Mouse (Mus musculus): ENCODE measurements at regions not wholly inside any gene's neighbourhood (a gene's known extent, or its start where the extent isn't known, plus 50 kb on each side); places are given as distances from the start of the nearest gene placed in this dataset.

DNA sequence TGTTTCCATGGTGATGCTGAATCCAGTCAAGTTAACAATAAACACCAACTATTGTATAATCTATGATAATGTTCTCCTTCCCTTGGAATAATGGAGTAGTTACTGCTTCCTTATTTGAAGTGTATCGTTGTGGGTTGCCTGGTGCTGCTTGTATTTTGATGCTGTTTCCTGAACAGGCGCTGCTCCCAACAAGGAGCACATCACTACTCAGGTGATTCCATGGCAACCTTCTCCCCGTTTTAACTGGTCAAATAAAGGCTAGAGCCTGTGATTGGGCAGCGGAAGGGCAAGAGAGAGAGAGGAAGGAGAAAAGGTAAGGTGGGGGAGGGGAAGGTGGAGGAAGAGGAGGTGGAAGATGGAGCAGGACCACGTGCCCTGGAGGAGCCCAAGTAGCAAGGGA lies 116.3 kb downstream of the Mterf1b start:
- WGBS, result 83% methylated on average over 5 of the region's 5 CpGs
- Histone ChIP-seq H3K9me3 (ENCODE audit: low read length) (no peaks in the 10 kb centered on the region), H3K27me3 (ENCODE audit: insufficient read depth, low read length) (no peaks in the 10 kb centered on the region), H3K27ac (ENCODE audit: low read length) (no peak overlapping the region), H3K9ac (replicated peaks; ENCODE audit: low read length) (no peak overlapping the region), H3K4me2 (replicated peaks; ENCODE audit: low read depth, low read length) (no peak overlapping the region), H3K4me3 (ENCODE audit: low read length) (no peak overlapping the region), H3K36me3 (ENCODE audit: insufficient read depth, low read length) (no peaks in the 10 kb centered on the region), H3K4me1 (ENCODE audit: insufficient read depth, low read length) (no peaks in the 10 kb centered on the region)
- no peak for ATAC-seq (ENCODE audit: low FRiP score, low TSS enrichment)

DNA sequence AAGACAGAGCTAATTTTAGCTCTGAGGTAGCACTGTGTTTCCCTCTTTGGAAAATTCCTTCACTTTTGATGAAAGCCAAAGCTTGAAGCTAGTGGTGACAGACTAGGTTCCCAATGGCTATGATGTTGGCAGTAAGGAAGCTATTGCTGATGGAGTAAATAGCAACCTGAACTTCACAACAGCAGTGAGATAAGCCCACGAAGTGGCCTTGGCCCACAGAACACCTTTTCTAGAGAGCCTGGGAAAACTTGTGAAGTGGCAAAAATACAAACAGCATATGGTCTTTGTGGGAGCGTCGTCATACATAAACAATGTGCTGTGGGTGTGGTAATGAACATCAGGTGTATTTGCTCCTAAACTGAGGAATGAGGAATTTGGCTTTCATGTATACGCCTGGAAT lies 119.0 kb downstream of the Mterf1b start:
- Histone ChIP-seq H3K4me3 (ENCODE audit: low read length) (no peak overlapping the region), H3K4me1 (ENCODE audit: insufficient read depth, low read length) (no peaks in the 10 kb centered on the region), H3K36me3 (ENCODE audit: insufficient read depth, low read length) (no peaks in the 10 kb centered on the region), H3K27me3 (ENCODE audit: insufficient read depth, low read length) (no peaks in the 10 kb centered on the region), H3K27ac (ENCODE audit: low read length) (no peak overlapping the region), H3K9me3 (ENCODE audit: low read length) (no peaks in the 10 kb centered on the region), H3K9ac (replicated peaks; ENCODE audit: low read length) (no peak overlapping the region), H3K4me2 (replicated peaks; ENCODE audit: low read depth, low read length) (no peak overlapping the region)
- ATAC-seq (ENCODE audit: low FRiP score, low TSS enrichment), result no peak
- WGBS, result 78% methylated on average over 4 of the region's 4 CpGs

DNA sequence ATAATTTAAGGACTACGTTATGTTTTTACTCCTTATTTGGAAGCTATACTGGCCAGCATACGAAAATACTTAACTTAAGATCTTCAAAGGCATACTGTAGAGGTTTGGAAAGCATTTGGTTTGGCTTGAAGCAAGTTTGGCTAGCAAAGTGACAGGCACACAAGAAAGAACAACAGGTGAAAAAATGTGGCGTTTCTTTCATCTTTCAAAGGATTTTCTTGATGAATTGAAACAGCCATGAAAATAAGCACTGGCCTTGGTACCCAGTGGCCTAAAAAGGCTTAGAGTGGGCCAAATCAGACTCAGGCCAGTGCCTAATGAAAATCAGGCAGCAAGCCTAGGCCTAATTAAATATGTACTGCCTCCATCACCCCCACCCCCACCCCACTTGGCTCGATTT lies 119.4 kb downstream of the Mterf1b start:
- Histone ChIP-seq H3K36me3 (ENCODE audit: insufficient read depth, low read length) (no peaks in the 10 kb centered on the region), H3K27me3 (ENCODE audit: insufficient read depth, low read length) (no peaks in the 10 kb centered on the region), H3K9me3 (ENCODE audit: low read length) (no peaks in the 10 kb centered on the region), H3K9ac (replicated peaks; ENCODE audit: low read length) (no peak overlapping the region), H3K4me1 (ENCODE audit: insufficient read depth, low read length) (no peaks in the 10 kb centered on the region), H3K4me2 (replicated peaks; ENCODE audit: low read depth, low read length) (no peak overlapping the region), H3K27ac (ENCODE audit: low read length) (no peak overlapping the region), H3K4me3 (ENCODE audit: low read length) (no peak overlapping the region)
- no peak for ATAC-seq (ENCODE audit: low FRiP score, low TSS enrichment)
- WGBS, result 73% methylated on average over 4 of the region's 4 CpGs

DNA sequence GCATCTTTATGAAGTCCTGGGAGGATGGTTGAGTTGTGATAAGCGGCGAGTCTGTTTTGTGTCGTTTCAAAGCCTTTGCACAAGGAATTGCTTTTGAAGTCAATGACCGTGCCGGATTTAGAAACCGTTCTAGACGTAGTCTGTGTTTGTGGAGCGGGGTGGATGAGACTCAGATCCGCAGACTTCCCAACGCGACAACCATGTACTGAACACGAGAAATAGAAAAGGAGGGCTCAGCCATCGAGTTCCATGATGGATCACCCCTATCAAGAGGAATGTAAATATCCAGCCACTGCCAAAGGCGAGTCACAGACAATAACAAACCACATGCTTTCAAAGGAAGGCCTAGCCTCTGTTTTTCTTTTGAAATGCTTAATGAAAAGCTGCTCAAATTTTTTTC lies 120.5 kb downstream of the Mterf1b start:
- H3K9me3 ChIP-seq (ENCODE audit: low read length), result no peaks in the 10 kb centered on the region
- no peak overlapping the region for H3K4me3 ChIP-seq (ENCODE audit: low read length)
- no peaks in the 10 kb centered on the region for H3K4me1 ChIP-seq (ENCODE audit: insufficient read depth, low read length)
- no peaks in the 10 kb centered on the region for H3K36me3 ChIP-seq (ENCODE audit: insufficient read depth, low read length)
- H3K27me3 ChIP-seq (ENCODE audit: insufficient read depth, low read length), result no peaks in the 10 kb centered on the region
- no peak overlapping the region for H3K9ac ChIP-seq (replicated peaks; ENCODE audit: low read length)
- no peak overlapping the region; the same call in 1 of the 2 replicates for H3K4me2 ChIP-seq (replicated peaks; ENCODE audit: low read depth, low read length)
- ATAC-seq (ENCODE audit: low FRiP score, low TSS enrichment), result no peak
- 58% methylated on average over 14 of the region's 14 CpGs for WGBS
- H3K27ac ChIP-seq (ENCODE audit: low read length), result 0 out of 2 replicates have a peak overlapping the region, but pooled peaks have one; percentile 10

DNA sequence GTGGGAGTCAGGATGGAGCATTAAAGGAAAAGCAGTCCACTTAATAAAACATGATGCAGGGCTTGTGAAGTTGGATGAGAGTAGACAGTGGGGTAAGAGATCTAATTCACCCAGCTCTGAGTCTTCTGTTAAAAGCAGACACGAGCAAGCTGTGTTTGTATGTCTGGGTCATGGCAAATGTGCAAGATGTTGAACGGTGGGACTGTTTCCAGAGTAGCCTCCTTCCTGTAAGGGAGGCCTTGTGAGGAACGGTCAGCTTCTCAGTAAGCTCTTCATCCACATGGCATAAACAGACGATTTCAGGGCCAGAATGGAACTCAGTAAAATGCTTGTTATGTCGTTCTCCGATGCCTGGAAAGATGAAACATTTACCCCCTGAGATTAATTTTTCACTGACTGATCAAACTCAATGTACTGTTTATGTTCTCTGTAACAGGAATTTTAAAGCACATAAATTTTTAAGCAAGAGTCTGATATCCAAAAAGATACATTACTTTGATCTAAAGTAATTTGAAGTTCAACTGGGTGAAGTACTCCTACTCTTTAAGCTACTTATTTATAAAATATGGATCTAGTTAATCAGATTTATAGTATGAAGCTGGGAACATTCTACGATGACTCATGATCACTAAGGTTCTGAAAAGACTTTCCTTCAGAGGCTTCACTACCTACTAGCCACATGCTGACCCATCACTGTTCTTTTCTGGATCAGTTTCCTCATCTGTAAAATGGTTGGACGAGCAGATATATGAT lies 130.6 kb downstream of the Mterf1b start:
- ATAC-seq (ENCODE audit: low FRiP score, low TSS enrichment), result peak; percentile 31; the same call in 1 of the 2 replicates
- 51% methylated on average over 8 of the region's 8 CpGs for WGBS
- Histone ChIP-seq H3K9me3 (ENCODE audit: low read length) (0 out of 2 replicates have a peak, but pooled peaks cover 4% of the 10 kb centered on the region), H3K4me3 (ENCODE audit: low read length) (no peak overlapping the region), H3K4me2 (replicated peaks; ENCODE audit: low read depth, low read length) (no peak overlapping the region), H3K27ac (ENCODE audit: low read length) (peak overlapping the region; percentile 68; the same call in 1 of the 2 replicates), H3K9ac (replicated peaks; ENCODE audit: low read length) (no peak overlapping the region), H3K4me1 (ENCODE audit: insufficient read depth, low read length) (0 out of 2 replicates have a peak, but pooled peaks cover 11% of the 10 kb centered on the region), H3K36me3 (ENCODE audit: insufficient read depth, low read length) (no peaks in the 10 kb centered on the region), H3K27me3 (ENCODE audit: insufficient read depth, low read length) (no peaks in the 10 kb centered on the region)

DNA sequence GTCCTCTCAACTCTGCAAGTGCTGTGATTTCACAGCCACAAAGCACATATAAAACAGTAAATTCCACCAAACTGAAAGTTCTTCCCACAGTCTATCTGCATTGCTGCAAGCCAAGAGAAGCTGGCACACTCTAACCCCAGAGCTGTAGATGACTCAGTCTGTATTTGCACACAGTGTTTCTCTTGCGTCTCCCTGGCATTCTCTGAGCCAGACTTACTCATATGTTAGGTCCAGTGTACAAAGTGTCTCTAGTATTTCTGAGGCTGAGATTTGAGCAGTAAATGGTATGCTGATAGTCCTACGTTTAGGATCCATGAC lies 131.2 kb downstream of the Mterf1b start:
- H3K27ac ChIP-seq (ENCODE audit: low read length), result peak overlapping the region; percentile 68; the same call in 1 of the 2 replicates
- WGBS, result 85% methylated on average over 2 of the region's 2 CpGs
- H3K9ac ChIP-seq (replicated peaks; ENCODE audit: low read length), result no peak overlapping the region
- H3K36me3 ChIP-seq (ENCODE audit: insufficient read depth, low read length), result no peaks in the 10 kb centered on the region
- 0 out of 2 replicates have a peak, but pooled peaks cover 11% of the 10 kb centered on the region for H3K4me1 ChIP-seq (ENCODE audit: insufficient read depth, low read length)
- H3K4me3 ChIP-seq (ENCODE audit: low read length), result no peak overlapping the region
- no peak for ATAC-seq (ENCODE audit: low FRiP score, low TSS enrichment)
- 0 out of 2 replicates have a peak, but pooled peaks cover 4% of the 10 kb centered on the region for H3K9me3 ChIP-seq (ENCODE audit: low read length)
- no peak overlapping the region for H3K4me2 ChIP-seq (replicated peaks; ENCODE audit: low read depth, low read length)
- H3K27me3 ChIP-seq (ENCODE audit: insufficient read depth, low read length), result no peaks in the 10 kb centered on the region

DNA sequence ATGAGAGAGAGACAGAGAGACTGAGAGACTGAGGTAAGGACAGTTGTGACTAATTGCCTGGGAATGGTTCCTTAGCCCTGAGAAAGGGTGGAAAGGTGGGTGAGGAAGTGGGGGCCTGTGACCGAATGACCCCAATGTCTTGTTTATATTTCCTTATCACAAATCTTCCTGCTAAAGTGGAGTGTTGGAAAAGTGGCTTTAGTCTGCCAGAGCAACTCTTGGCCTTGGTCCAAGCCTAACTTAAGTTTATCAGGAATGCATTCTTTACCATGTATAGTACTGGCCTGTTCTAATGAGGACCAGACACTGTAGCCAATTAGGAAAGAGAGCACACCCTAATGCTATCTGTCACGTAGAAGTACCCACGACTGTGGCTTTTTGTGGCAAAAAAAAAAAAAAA lies 133.6 kb downstream of the Mterf1b start:
- Histone ChIP-seq H3K4me1 (ENCODE audit: insufficient read depth, low read length) (0 out of 2 replicates have a peak, but pooled peaks cover 11% of the 10 kb centered on the region), H3K27ac (ENCODE audit: low read length) (no peak overlapping the region), H3K4me3 (ENCODE audit: low read length) (no peak overlapping the region), H3K36me3 (ENCODE audit: insufficient read depth, low read length) (no peaks in the 10 kb centered on the region), H3K27me3 (ENCODE audit: insufficient read depth, low read length) (no peaks in the 10 kb centered on the region), H3K4me2 (replicated peaks; ENCODE audit: low read depth, low read length) (no peak overlapping the region), H3K9ac (replicated peaks; ENCODE audit: low read length) (no peak overlapping the region), H3K9me3 (ENCODE audit: low read length) (no peaks in the 10 kb centered on the region)
- 7% methylated on average over 3 of the region's 3 CpGs for WGBS
- peak; percentile 91 for ATAC-seq (ENCODE audit: low FRiP score, low TSS enrichment)

DNA sequence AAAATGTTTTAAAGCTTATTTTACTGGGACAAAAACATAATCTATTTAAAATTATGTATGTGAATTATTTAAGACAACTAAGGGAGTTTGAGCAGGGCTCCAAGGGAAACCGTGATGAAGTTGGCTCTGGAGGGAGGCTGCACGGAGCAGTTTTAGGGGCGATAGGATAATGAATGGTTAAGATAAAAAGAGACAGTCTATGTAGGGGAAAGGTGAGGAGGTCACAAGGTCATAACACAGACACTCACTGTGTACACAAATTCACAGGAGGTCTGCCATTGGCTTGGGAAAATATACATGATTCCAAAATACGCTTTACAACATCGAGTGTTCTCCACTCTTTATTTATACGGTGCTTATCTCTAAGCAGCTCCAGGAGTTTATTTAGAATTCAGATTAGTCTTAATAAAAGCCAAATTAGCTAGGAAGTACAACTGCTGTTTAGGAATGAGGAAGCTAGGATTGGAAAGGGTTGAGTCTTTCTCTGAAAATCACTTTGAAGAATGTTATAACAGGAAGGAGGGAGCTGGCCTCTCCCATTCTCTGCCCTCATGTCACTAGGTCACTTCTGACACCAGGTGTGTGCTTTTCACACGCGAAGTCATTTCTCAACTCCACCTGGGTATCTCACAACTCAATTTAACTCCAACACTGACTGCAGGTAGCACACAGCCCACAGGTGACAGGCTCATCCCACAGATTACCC lies 134.3 kb downstream of the Mterf1b start:
- no peaks in the 10 kb centered on the region for H3K9me3 ChIP-seq (ENCODE audit: low read length)
- H3K4me3 ChIP-seq (ENCODE audit: low read length), result no peak overlapping the region
- H3K36me3 ChIP-seq (ENCODE audit: insufficient read depth, low read length), result no peaks in the 10 kb centered on the region
- no peak overlapping the region for H3K9ac ChIP-seq (replicated peaks; ENCODE audit: low read length)
- no peaks in the 10 kb centered on the region for H3K27me3 ChIP-seq (ENCODE audit: insufficient read depth, low read length)
- WGBS, result 20% methylated on average over 8 of the region's 8 CpGs
- no peak overlapping the region for H3K4me2 ChIP-seq (replicated peaks; ENCODE audit: low read depth, low read length)
- peak overlapping the region; percentile 66; the same call in 1 of the 2 replicates for H3K27ac ChIP-seq (ENCODE audit: low read length)
- 0 out of 2 replicates have a peak, but pooled peaks cover 11% of the 10 kb centered on the region for H3K4me1 ChIP-seq (ENCODE audit: insufficient read depth, low read length)
- peak; percentile 69; the same call in 1 of the 2 replicates for ATAC-seq (ENCODE audit: low FRiP score, low TSS enrichment)

DNA sequence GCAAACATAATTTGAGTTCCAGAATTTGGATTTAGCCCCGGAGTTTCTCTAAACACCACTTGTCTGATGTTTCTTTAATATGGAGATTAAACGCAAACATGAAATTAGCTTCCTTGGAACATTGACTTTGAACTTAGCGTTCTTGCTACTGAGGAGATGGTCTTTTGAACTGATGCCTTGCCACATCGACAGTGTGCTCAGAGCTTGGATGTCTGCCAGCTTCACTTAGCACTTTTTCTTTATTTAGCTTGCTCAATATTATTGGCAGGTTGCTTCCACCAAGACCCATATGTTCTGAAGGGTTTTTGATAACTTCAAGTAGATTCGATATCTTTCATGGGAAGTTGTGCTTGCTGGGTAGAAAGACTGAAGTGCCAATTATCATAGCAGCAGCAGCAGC lies 143.5 kb downstream of the Mterf1b start:
- ATAC-seq (ENCODE audit: low FRiP score, low TSS enrichment), result no peak
- H3K4me1 ChIP-seq (ENCODE audit: insufficient read depth, low read length), result no peaks in the 10 kb centered on the region
- no peak overlapping the region for H3K4me3 ChIP-seq (ENCODE audit: low read length)
- no peaks in the 10 kb centered on the region for H3K9me3 ChIP-seq (ENCODE audit: low read length)
- H3K4me2 ChIP-seq (replicated peaks; ENCODE audit: low read depth, low read length), result no peak overlapping the region
- 75% methylated on average over 5 of the region's 5 CpGs for WGBS
- H3K27ac ChIP-seq (ENCODE audit: low read length), result no peak overlapping the region
- no peaks in the 10 kb centered on the region for H3K36me3 ChIP-seq (ENCODE audit: insufficient read depth, low read length)
- no peak overlapping the region for H3K9ac ChIP-seq (replicated peaks; ENCODE audit: low read length)
- no peaks in the 10 kb centered on the region for H3K27me3 ChIP-seq (ENCODE audit: insufficient read depth, low read length)

DNA sequence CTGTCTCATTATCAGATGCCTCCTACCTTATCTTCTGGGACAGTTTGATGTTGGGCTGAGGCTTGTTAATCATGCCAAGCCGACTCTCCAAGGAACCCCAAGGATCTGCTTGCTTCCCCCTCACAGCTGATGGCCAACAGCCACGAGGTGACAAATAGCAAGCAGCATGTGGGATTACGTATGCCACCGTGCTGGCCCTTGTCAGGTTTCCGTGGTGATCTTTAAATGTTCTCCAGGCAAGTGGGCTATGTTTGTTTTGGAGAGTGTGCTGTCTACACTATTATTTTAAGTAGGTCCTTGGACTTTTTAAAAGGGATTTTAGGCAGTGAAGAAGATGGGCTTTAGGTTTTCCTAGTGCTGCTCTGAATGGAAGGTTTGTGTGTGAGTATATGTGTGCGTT lies 149.8 kb downstream of the Mterf1b start:
- Histone ChIP-seq H3K4me2 (replicated peaks; ENCODE audit: low read depth, low read length) (no peak overlapping the region), H3K4me3 (ENCODE audit: low read length) (no peak overlapping the region), H3K36me3 (ENCODE audit: insufficient read depth, low read length) (no peaks in the 10 kb centered on the region), H3K27me3 (ENCODE audit: insufficient read depth, low read length) (no peaks in the 10 kb centered on the region), H3K4me1 (ENCODE audit: insufficient read depth, low read length) (no peaks in the 10 kb centered on the region), H3K9me3 (ENCODE audit: low read length) (no peaks in the 10 kb centered on the region), H3K9ac (replicated peaks; ENCODE audit: low read length) (no peak overlapping the region), H3K27ac (ENCODE audit: low read length) (no peak overlapping the region)
- WGBS, result 24% methylated on average over 6 of the region's 6 CpGs
- ATAC-seq (ENCODE audit: low FRiP score, low TSS enrichment), result no peak
